Mouse (Mus musculus) adrenal gland, postnatal 4 days (tissue): Measurements from ENCODE around the gene Cd247. TPM values are rescaled to one million over a fixed set of nuclear protein-coding genes. Genes with fewer than 3 reads are reported as not detected.

Experiments
- DNase-seq, 2 experiments: peaks; one replicate each; pipeline ENCODE4 v3.0.0; 2021 to 2022; ENCODE audit warnings: low spot score in 2 of 2, mixed read lengths in 2 of 2
- total RNA-seq, 2 experiments: library from RNA; stranded (reverse); gene quantifications; 2 replicates each; pipeline ENCODE4 v1.2.3; 2021

Cd247 gene
- total RNA-seq, 2 experiments from 2014 or later: 0.45 to 0.48 TPM

DNA sequence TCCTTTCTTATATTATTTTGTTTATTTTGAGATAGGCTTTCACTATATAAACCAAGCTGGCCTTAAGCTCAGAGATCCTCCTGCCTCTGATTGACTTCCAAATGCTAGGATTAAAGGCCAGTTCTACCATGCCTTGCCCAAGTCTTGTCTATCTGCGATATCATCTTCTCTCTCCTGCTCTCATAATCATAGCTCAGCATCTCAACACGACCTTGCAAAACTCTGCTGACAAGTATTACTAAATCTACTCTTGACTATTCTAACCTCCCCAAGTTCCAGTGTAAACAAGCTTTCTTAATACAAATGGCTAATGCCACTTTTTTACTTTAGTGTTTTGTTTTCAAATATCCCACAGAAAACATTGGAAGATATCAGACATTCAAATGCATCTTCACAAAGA lies 119.7 kb downstream of the Cd247 start:
- DNase-seq: no peak

DNA sequence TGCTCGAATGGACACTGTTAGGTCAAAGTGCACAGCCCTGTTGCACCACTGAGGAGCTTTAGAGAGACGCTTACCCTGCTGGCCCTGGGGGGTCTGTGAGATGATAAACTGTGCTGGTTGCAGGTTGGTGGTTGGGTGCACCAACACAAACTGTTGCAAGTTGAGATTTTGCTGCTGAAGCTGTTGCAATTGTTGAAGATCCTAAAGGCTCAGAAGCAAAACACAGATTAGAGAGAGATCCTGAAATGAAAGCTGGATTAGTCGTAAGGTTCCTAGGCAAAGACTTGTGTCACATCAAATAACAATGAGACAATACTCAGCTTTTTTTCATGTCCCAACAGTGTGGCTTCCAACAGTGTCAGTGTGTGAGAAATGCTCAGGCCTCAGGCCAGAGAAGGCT lies 120.3 kb downstream of the Cd247 start:
- no peak for DNase-seq

DNA sequence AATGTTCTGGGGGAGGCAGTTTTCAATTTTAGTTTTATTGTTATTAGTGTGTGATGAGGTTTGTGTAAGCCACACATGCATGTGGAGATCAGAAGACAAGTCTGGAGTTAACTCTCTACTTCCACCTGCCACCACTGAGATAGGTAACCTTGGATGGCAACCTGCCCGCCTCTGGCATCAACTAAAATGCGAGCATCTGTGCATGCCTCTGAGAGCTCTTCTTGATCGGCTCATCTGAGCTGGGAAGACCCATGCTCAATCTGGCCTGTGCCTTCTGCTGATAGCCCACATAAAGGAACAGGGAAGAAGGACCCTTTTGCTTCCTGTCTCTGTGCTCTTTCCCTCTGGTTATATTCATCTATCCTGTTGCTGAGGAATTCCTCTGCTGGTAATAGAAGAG lies 121.0 kb downstream of the Cd247 start:
- no peak for DNase-seq

GRCm38 (mm10) chr1:165913720-165914415 lies 125.4 kb downstream of the Cd247 start:
- DNase-seq: no peak

DNA sequence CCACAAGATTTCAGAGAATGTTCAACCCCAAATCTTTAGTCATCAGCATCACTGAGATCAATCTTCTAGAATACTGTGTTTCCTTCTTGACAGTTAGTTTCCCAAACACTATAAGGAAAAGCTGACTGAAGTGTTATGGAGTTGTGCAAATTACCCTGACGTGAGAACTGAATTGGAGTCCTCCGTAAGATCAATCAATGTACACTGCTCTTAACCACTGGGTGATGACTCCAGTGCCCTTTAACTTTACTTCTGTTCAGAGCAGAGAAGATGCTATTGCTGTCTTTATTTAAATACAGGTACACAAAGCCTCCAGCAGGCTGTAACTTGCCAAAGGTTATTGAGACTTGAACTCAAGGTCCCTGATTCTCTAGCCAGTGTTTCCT lies 125.9 kb downstream of the Cd247 start:
- DNase-seq: no peak

- no peak for DNase-seq
Measured at GRCm38 (mm10) chr1:165921026-165921425, 132.5 kb downstream of the Cd247 start.

DNA sequence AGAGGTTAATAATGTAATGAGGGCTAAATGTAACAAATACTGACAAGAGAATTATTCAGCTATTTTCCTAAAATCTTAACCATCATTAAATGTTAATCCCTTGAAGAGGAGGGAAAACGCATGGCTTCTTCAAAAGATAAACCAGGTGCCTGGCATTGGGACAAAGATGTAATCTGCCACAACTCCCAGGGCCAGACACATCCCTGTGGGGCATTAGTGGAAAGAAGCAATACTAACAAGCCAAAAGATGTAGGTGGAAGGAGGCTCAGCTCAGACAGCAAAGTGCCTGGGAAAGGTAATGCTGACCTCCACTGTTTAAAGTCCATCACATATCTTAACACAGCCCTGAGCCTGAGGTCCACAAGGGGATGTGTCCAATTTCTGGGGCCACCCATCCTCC lies 134.0 kb downstream of the Cd247 start:
- DNase-seq: no peak

DNA sequence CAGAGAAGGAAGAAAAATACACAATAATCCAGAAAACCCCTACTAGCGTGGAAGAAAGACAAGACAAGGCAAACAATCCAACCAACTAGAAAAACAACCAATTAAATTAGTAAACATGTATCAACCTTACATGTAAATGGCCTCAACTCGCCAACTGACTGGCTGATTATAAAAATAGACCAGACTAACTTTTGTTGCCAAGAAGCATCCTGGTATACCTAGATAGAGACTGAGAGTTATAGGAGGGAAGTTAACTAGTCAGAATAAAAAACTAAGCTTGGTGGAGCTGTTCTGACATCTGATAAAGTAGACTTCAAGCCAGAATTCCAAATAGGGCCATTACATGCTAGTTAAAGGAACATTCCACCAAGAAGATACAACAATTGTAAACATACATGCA lies 136.7 kb downstream of the Cd247 start:
- no peak for DNase-seq

Other genes starting within 250 kb of the Cd247 start
- gene Mpzl1, start 154.1 kb upstream of the Cd247 start, total RNA-seq: 10 to 100 TPM; 81.1 to 82.7 TPM
- gene Rcsd1, start 78.9 kb upstream of the Cd247 start, total RNA-seq: 10 to 100 TPM; 29.5 to 31.9 TPM
- gene Creg1, start 24.9 kb upstream of the Cd247 start, total RNA-seq: 10 to 100 TPM; 43.2 to 44.4 TPM
- gene Pou2f1, start 214.0 kb downstream of the Cd247 start, total RNA-seq: 10 to 100 TPM; 25.2 to 25.5 TPM